Comparison of ENCODE assay signal across 22 mouse cellular contexts in genomic region chr10:34246106-34246505, GRCm38 (mm10). TPM values are rescaled to one million over a fixed set of nuclear protein-coding genes. Genes with fewer than 3 reads are reported as not detected.
A peak's percentile ranks its signal among the peaks of the same experiment; 100 is the strongest.
DNase-seq lines count a peak whose midpoint lies in the region; ATAC-seq and TF ChIP-seq lines count a peak whose summit lies in the region.
"Had no signal": no experiment of that assay in that cellular context is flagged by ENCODE, and none has a peak within 500 bp of the region (broad histone marks: within the 10 kb centered on the region; RNA-seq: fewer than 3 reads in every experiment).

No protein-coding gene starts in this region.

- peak; percentile 57; the same call in 1 of the 2 replicates for ATAC-seq in heart, postnatal 0 days (ENCODE audit: insufficient read depth, low read depth)
- peak; percentile 94 for ATAC-seq in lung, embryonic 16.5 days (ENCODE audit: low read depth)
- ATAC-seq: CD4-positive, CD25-positive, alpha-beta regulatory T cell, adult 4 months; forebrain, embryonic 14.5 days; inflammation-experienced regulatory T-cells, adult 6 months; liver, postnatal 0 days had no signal

- H3K79me2 ChIP-seq in macrophage (ENCODE audit: inconsistent target), result no peaks in the 10 kb centered on the region

- no peak for TF ChIP-seq EP300 in heart, postnatal 0 days (IDR thresholded peaks at IDR 0.05; ENCODE audit: low read depth)

- H3K4me1 ChIP-seq in heart, postnatal 0 days (ENCODE audit: control insufficient read depth, insufficient read depth), result no peaks in the 10 kb centered on the region
- H3K4me1 ChIP-seq in lung, embryonic 16.5 days (replicated peaks; ENCODE audit: control insufficient read depth, insufficient read depth, low read length), result peaks cover 32% of the 10 kb centered on the region
- H3K4me1 ChIP-seq: embryonic facial prominence, embryonic 12.5 days; hindbrain, embryonic 13.5 days had no signal

- H3K4me3 ChIP-seq in heart, postnatal 0 days (ENCODE audit: low read depth, low read length), result no peak overlapping the region
- H3K4me3 ChIP-seq in lung, embryonic 16.5 days (ENCODE audit: low read length), result no peak overlapping the region
- no peak overlapping the region for H3K4me3 ChIP-seq in macrophage (ENCODE audit: inconsistent target)
- H3K4me3 ChIP-seq: embryonic facial prominence, embryonic 12.5 days; erythroblast, embryonic 14.5 days; hindbrain, embryonic 13.5 days; limb, embryonic 15.5 days; midbrain, embryonic 10.5 days had no signal

- H3K27me3 ChIP-seq in heart, postnatal 0 days (ENCODE audit: control insufficient read depth, insufficient read depth, low read length), result no peaks in the 10 kb centered on the region
- no peaks in the 10 kb centered on the region for H3K27me3 ChIP-seq in lung, embryonic 16.5 days (ENCODE audit: control insufficient read depth, insufficient read depth, low read depth, low read length)
- H3K27me3 ChIP-seq: embryonic facial prominence, embryonic 12.5 days; hindbrain, embryonic 13.5 days; limb, embryonic 15.5 days had no signal

- H3K27ac ChIP-seq in heart, postnatal 0 days (ENCODE audit: low read depth), result no peak overlapping the region
- no peak overlapping the region for H3K27ac ChIP-seq in lung, embryonic 16.5 days (ENCODE audit: low read length)
- peak overlapping the region; percentile 25; the same call in 1 of the 2 replicates for H3K27ac ChIP-seq in macrophage
- H3K27ac ChIP-seq: embryonic facial prominence, embryonic 12.5 days; hindbrain, embryonic 13.5 days; limb, embryonic 15.5 days had no signal

- H3K9me3 ChIP-seq in heart, postnatal 0 days (replicated peaks; ENCODE audit: control insufficient read depth, low read length), result no peaks in the 10 kb centered on the region
- no peaks in the 10 kb centered on the region for H3K9me3 ChIP-seq in lung, embryonic 16.5 days (ENCODE audit: control insufficient read depth, low read length)
- H3K9me3 ChIP-seq: embryonic facial prominence, embryonic 12.5 days; G1E; hindbrain, embryonic 13.5 days; limb, embryonic 15.5 days; midbrain, embryonic 10.5 days had no signal

- 55% methylated on average over 2 of the region's 2 CpGs for WGBS in heart, postnatal 0 days
- 25% methylated on average over 2 of the region's 2 CpGs for WGBS in lung, embryonic 16.5 days
- 49% methylated on average over 2 of the region's 2 CpGs for WGBS in macrophage (ENCODE audit: missing documents)

- no peak overlapping the region for H3K9ac ChIP-seq in heart, postnatal 0 days (replicated peaks; ENCODE audit: low read depth, low read length)
- no peak overlapping the region for H3K9ac ChIP-seq in lung, embryonic 16.5 days (ENCODE audit: low read length)
- H3K9ac ChIP-seq: embryonic facial prominence, embryonic 12.5 days; hindbrain, embryonic 13.5 days; limb, embryonic 15.5 days; liver, postnatal 0 days had no signal

- TF ChIP-seq CTCF in heart, postnatal 0 days (IDR thresholded peaks at IDR 0.05; ENCODE audit: low read depth), result no peak

- H3K4me2 ChIP-seq in heart, postnatal 0 days (ENCODE audit: low read depth, low read length), result no peak overlapping the region
- no peak overlapping the region for H3K4me2 ChIP-seq in lung, embryonic 16.5 days (ENCODE audit: low read depth, low read length)
- H3K4me2 ChIP-seq: embryonic facial prominence, embryonic 12.5 days; hindbrain, embryonic 13.5 days; limb, embryonic 15.5 days had no signal

- intact Hi-C loops in heart, postnatal 36 days (cut with DNase I), result no loop called here

- no peaks in the 10 kb centered on the region for H3K36me3 ChIP-seq in heart, postnatal 0 days (replicated peaks; ENCODE audit: control insufficient read depth, insufficient read depth, low read length)
- no peaks in the 10 kb centered on the region for H3K36me3 ChIP-seq in lung, embryonic 16.5 days (ENCODE audit: control insufficient read depth, insufficient read depth, low read length)
- no peaks in the 10 kb centered on the region for H3K36me3 ChIP-seq in macrophage (ENCODE audit: inconsistent target)
- H3K36me3 ChIP-seq: embryonic facial prominence, embryonic 12.5 days; G1E; hindbrain, embryonic 13.5 days; limb, embryonic 15.5 days; midbrain, embryonic 10.5 days had no signal

- peak; percentile 7 for DNase-seq in adrenal gland, postnatal 10 days
- DNase-seq in adrenal gland, adult 18-20 months (ENCODE audit: low spot score in 2 of 2), result no peak
- DNase-seq in heart, postnatal 0 days (ENCODE audit: low spot score), result peak; percentile 12
- no peak for DNase-seq in heart, postnatal 36 days
- no peak for DNase-seq in thymus, postnatal 4 days
- no peak for DNase-seq in urinary bladder, postnatal 4 days (ENCODE audit: low spot score in 2 of 2)
- DNase-seq: cerebellum, adult 9-11 months; gastrocnemius, postnatal 14 days; kidney, adult 2 months; liver, postnatal 0 days; thymus, adult 2 months had no signal

RNA-seq across cellular contexts. Expression of gene Tspyl1, which starts 35.9 kb away (rescaled TPM):
- 10 to 100 TPM; 49.8 to 50.8 TPM for total RNA-seq in adrenal gland, postnatal 10 days (2021)
- total RNA-seq in adrenal gland, adult 18-20 months (2021), result 10 to 100 TPM; 60.8 to 65.3 TPM
- total RNA-seq in heart, postnatal 0 days (2014; rRNA removed; ENCODE audit: low replicate concordance), result 56.3 and 62.1 TPM in 2 replicates
- 61.2 and 69.1 TPM in 2 replicates for polyA plus RNA-seq in heart, postnatal 0 days (2015; fragmentation: Nextera tagmentation; extraction: Ambion mirVana)
- 10 to 100 TPM; 58.2 to 61.7 TPM for total RNA-seq in heart, postnatal 36 days (2021)
- polyA plus RNA-seq in lung, embryonic 16.5 days (2015; fragmentation: Nextera tagmentation; extraction: Ambion mirVana), result 66.8 and 68.1 TPM in 2 replicates
- 10 to 100 TPM; 10.7 to 45.7 (median 26.9) TPM for total RNA-seq in macrophage (2018; cell fraction: chromatin; rRNA removed)
- 10 to 100 TPM; 57.1 to 78.8 (median 66.3) TPM for total RNA-seq in macrophage (2018; cell fraction: cytosol; rRNA removed)
- 100 to 1,000 TPM in 1 of 26 experiments, 10 to 100 TPM in 25; 31.5 to 102 (median 64.7) TPM for total RNA-seq in macrophage (2018; cell fraction: nucleus; rRNA removed)
- 38.3 to 64.8 TPM (median 43.1 TPM) in 3 replicates for polyA plus RNA-seq in macrophage (2018)

RNA-seq across cellular contexts. Expression of gene Dse, which starts 38.6 kb away (rescaled TPM):
- 10 to 100 TPM; 13.1 to 13.9 TPM for total RNA-seq in adrenal gland, postnatal 10 days (2021)
- 1 to 10 TPM; 8.6 to 9.8 TPM for total RNA-seq in adrenal gland, adult 18-20 months (2021)
- 19.5 and 36.9 TPM in 2 replicates for total RNA-seq in heart, postnatal 0 days (2014; rRNA removed; ENCODE audit: low replicate concordance)
- polyA plus RNA-seq in heart, postnatal 0 days (2015; fragmentation: Nextera tagmentation; extraction: Ambion mirVana), result 5.8 and 6.1 TPM in 2 replicates
- 1 to 10 TPM; 5.8 to 6.4 TPM for total RNA-seq in heart, postnatal 36 days (2021)
- polyA plus RNA-seq in lung, embryonic 16.5 days (2015; fragmentation: Nextera tagmentation; extraction: Ambion mirVana), result 29.5 and 31.4 TPM in 2 replicates
- total RNA-seq in macrophage (2018; cell fraction: chromatin; rRNA removed), result 100 to 1,000 TPM; 111 to 566 (median 290) TPM
- total RNA-seq in macrophage (2018; cell fraction: cytosol; rRNA removed), result 100 to 1,000 TPM; 101 to 200 (median 136) TPM
- total RNA-seq in macrophage (2018; cell fraction: nucleus; rRNA removed), result 100 to 1,000 TPM; 148 to 576 (median 332) TPM
- polyA plus RNA-seq in macrophage (2018), result 52.7 to 100 TPM (median 77.5 TPM) in 3 replicates
- polyA plus RNA-seq: erythroblast, embryonic 14.5 days; G1E had no signal

RNA-seq across cellular contexts. Expression of gene Tspyl4, which starts 51.1 kb away (rescaled TPM):
- total RNA-seq in adrenal gland, postnatal 10 days (2021), result 10 to 100 TPM; 15.6 to 18.5 TPM
- total RNA-seq in adrenal gland, adult 18-20 months (2021), result 10 to 100 TPM; 17.2 to 19.0 TPM
- total RNA-seq in heart, postnatal 0 days (2014; rRNA removed; ENCODE audit: low replicate concordance), result 28.6 and 29.8 TPM in 2 replicates
- 14.2 and 15.4 TPM in 2 replicates for polyA plus RNA-seq in heart, postnatal 0 days (2015; fragmentation: Nextera tagmentation; extraction: Ambion mirVana)
- total RNA-seq in heart, postnatal 36 days (2021), result 10 to 100 TPM in 1 of 2 experiments, 1 to 10 TPM in 1; 8.4 to 12.2 TPM
- 9.6 and 11.3 TPM in 2 replicates for polyA plus RNA-seq in lung, embryonic 16.5 days (2015; fragmentation: Nextera tagmentation; extraction: Ambion mirVana)
- total RNA-seq in macrophage (2018; cell fraction: chromatin; rRNA removed), result 10 to 100 TPM in 1 of 26 experiments, 1 to 10 TPM in 19, under 1 TPM in 6; 0.62 to 11.7 (median 2.3) TPM
- 10 to 100 TPM in 15 of 26 experiments, 1 to 10 TPM in 11; 4.9 to 15.0 (median 10.5) TPM for total RNA-seq in macrophage (2018; cell fraction: cytosol; rRNA removed)
- 10 to 100 TPM in 6 of 26 experiments, 1 to 10 TPM in 20; 2.6 to 31.1 (median 5.2) TPM for total RNA-seq in macrophage (2018; cell fraction: nucleus; rRNA removed)
- 5.7 to 7.8 TPM (median 7.4 TPM) in 3 replicates for polyA plus RNA-seq in macrophage (2018)
- polyA plus RNA-seq: erythroblast, embryonic 14.5 days had no signal

Comparison
In these comparisons a context has a peak if more than half of its experiments do, and no peak if none do; other contexts are left out.
1. DNase-seq: peak in adrenal gland, postnatal 10 days (single experiment) and heart, postnatal 0 days (single experiment); none in adrenal gland, adult 18-20 months (0 of 2), heart, postnatal 36 days (0 of 2), thymus, postnatal 4 days (single experiment) and urinary bladder, postnatal 4 days (0 of 2).